Mouse (Mus musculus): ENCODE data around the gene Josd2. TPM values are rescaled to one million over a fixed set of nuclear protein-coding genes. Genes with fewer than 3 reads are reported as not detected.
A peak's percentile ranks its signal among the peaks of the same experiment; 100 is the strongest.

The Josd2 gene
- polyA plus RNA-seq (2012; fragmentation: generic; extraction: Trizol): 233 TPM

DNA sequence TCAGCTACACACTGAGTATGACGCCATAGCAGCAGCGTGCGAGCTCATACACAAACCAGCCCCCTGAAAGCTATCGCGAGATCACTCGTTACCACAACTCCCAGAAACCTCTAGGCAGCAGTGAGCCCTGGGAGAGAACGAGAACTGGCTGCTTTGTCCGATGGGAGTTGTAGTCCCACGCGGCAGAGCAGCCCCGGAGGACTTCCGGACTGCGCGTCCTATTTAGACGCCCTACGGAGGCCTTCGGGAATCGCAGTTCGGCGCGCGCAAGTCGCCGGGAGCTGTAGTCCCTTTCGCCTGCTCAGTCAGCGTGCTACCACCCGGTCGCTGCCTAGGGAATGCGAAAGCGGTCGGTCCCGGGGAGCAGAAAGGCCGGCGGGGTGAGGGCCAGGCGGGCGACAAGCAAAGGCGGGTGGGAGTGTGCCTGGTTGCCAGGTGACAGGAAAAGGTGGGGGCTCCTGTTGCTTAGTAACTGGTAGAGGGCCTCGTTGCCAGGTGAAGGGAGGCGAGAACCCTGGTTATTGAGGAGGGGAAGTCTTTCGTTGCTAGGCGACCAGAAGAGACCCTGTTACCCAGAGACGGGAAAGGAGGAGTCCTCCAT, at the start of gene Josd2:
TSS of gene Josd2 (plus strand) at position 170 of the 601 bp plus-strand sequence.
- H3K36me3 ChIP-seq (ENCODE audit: control insufficient read depth, insufficient read depth): no peaks in the 10 kb centered on the region
- H3K4me3 ChIP-seq: peak within 1 kb of the TSS; percentile 75
- H3ac ChIP-seq (ENCODE audit: control insufficient read depth, insufficient read length): peak within 1 kb of the TSS; percentile 1
- H3K79me2 ChIP-seq (ENCODE audit: control insufficient read depth, insufficient read depth): no peaks in the 10 kb centered on the region
- H3K4me2 ChIP-seq (ENCODE audit: low read depth): peak within 1 kb of the TSS; percentile 73
- TF ChIP-seq POLR2A (IDR thresholded peaks at IDR 0.05; ENCODE audit: insufficient read length, low read depth) (peak; percentile 87), MYOG (IDR thresholded peaks at IDR 0.05; ENCODE audit: control insufficient read depth in 1 of 3, insufficient read depth in 1 of 3, insufficient read length in 2 of 3, low read depth in 2 of 3) (no peak), SRF (IDR thresholded peaks at IDR 0.05; ENCODE audit: control insufficient read depth, insufficient read length, low read depth) (no peak), CEBPB (IDR thresholded peaks at IDR 0.05; ENCODE audit: insufficient read depth, poor library complexity, severe bottlenecking) (no peak), E2F4 (IDR thresholded peaks at IDR 0.05; ENCODE audit: insufficient read depth) (no peak), MYOD1 (IDR thresholded peaks at IDR 0.05; ENCODE audit: control insufficient read depth in 1 of 3, insufficient read length in 2 of 3, low read depth in 2 of 3) (peak in 1 of 3 experiments; percentile 11), MAX (IDR thresholded peaks at IDR 0.05; ENCODE audit: low read depth) (no peak), TCF12 (IDR thresholded peaks at IDR 0.05; ENCODE audit: insufficient read depth, poor library complexity, severe bottlenecking) (no peak), TCF3 (IDR thresholded peaks at IDR 0.05; ENCODE audit: insufficient read length, low read depth) (no peak), POLR2AphosphoS2 (IDR thresholded peaks at IDR 0.05; ENCODE audit: insufficient read length, low read depth) (peak; percentile 76), USF1 (IDR thresholded peaks at IDR 0.05; ENCODE audit: low read depth) (no peak), REST (IDR thresholded peaks at IDR 0.05; ENCODE audit: insufficient read depth, insufficient read length) (no peak)
- H3K27me3 ChIP-seq (ENCODE audit: control insufficient read depth, insufficient read depth, insufficient read length): peaks cover 13% of the 10 kb centered on the region

GRCm38 (mm10) chr7:44427666-44428065, 40.1 kb upstream of the Josd2 start:
- Histone ChIP-seq H3K4me2 (ENCODE audit: low read depth) (no peak overlapping the region), H3K4me3 (no peak overlapping the region), H3K79me2 (ENCODE audit: control insufficient read depth, insufficient read depth) (no peaks in the 10 kb centered on the region), H3K36me3 (ENCODE audit: control insufficient read depth, insufficient read depth) (no peaks in the 10 kb centered on the region), H3K27me3 (ENCODE audit: control insufficient read depth, insufficient read depth, insufficient read length) (peaks cover 67% of the 10 kb centered on the region), H3ac (ENCODE audit: control insufficient read depth, insufficient read length) (no peak overlapping the region)
- TF ChIP-seq CEBPB (IDR thresholded peaks at IDR 0.05; ENCODE audit: insufficient read depth, poor library complexity, severe bottlenecking): no peak
- TF ChIP-seq POLR2AphosphoS2 (IDR thresholded peaks at IDR 0.05; ENCODE audit: insufficient read length, low read depth): no peak
- TF ChIP-seq TCF12 (IDR thresholded peaks at IDR 0.05; ENCODE audit: insufficient read depth, poor library complexity, severe bottlenecking): no peak
- TF ChIP-seq MYOD1 (IDR thresholded peaks at IDR 0.05; ENCODE audit: control insufficient read depth in 1 of 3, insufficient read length in 2 of 3, low read depth in 2 of 3): no peak
- no peak for TF ChIP-seq E2F4 (IDR thresholded peaks at IDR 0.05; ENCODE audit: insufficient read depth)
- no peak for TF ChIP-seq MYOG (IDR thresholded peaks at IDR 0.05; ENCODE audit: control insufficient read depth in 1 of 3, insufficient read depth in 1 of 3, insufficient read length in 2 of 3, low read depth in 2 of 3)
- no peak for TF ChIP-seq MAX (IDR thresholded peaks at IDR 0.05; ENCODE audit: low read depth)
- TF ChIP-seq USF1 (IDR thresholded peaks at IDR 0.05; ENCODE audit: low read depth): no peak
- no peak for TF ChIP-seq REST (IDR thresholded peaks at IDR 0.05; ENCODE audit: insufficient read depth, insufficient read length)
- TF ChIP-seq TCF3 (IDR thresholded peaks at IDR 0.05; ENCODE audit: insufficient read length, low read depth): no peak
- TF ChIP-seq POLR2A (IDR thresholded peaks at IDR 0.05; ENCODE audit: insufficient read length, low read depth): no peak
- no peak for TF ChIP-seq SRF (IDR thresholded peaks at IDR 0.05; ENCODE audit: control insufficient read depth, insufficient read length, low read depth)

GRCm38 (mm10) chr7:44428171-44428950, 39.4 kb upstream of the Josd2 start:
- H3K36me3 ChIP-seq (ENCODE audit: control insufficient read depth, insufficient read depth): no peaks in the 10 kb centered on the region
- no peak overlapping the region for H3K4me2 ChIP-seq (ENCODE audit: low read depth)
- no peak overlapping the region for H3ac ChIP-seq (ENCODE audit: control insufficient read depth, insufficient read length)
- H3K79me2 ChIP-seq (ENCODE audit: control insufficient read depth, insufficient read depth): no peaks in the 10 kb centered on the region
- TF ChIP-seq E2F4 (IDR thresholded peaks at IDR 0.05; ENCODE audit: insufficient read depth) (no peak), MYOD1 (IDR thresholded peaks at IDR 0.05; ENCODE audit: control insufficient read depth in 1 of 3, insufficient read length in 2 of 3, low read depth in 2 of 3) (no peak), USF1 (IDR thresholded peaks at IDR 0.05; ENCODE audit: low read depth) (no peak), POLR2A (IDR thresholded peaks at IDR 0.05; ENCODE audit: insufficient read length, low read depth) (no peak), POLR2AphosphoS2 (IDR thresholded peaks at IDR 0.05; ENCODE audit: insufficient read length, low read depth) (no peak), REST (IDR thresholded peaks at IDR 0.05; ENCODE audit: insufficient read depth, insufficient read length) (no peak), TCF3 (IDR thresholded peaks at IDR 0.05; ENCODE audit: insufficient read length, low read depth) (no peak)
- no peak overlapping the region for H3K4me3 ChIP-seq
- peaks cover 67% of the 10 kb centered on the region for H3K27me3 ChIP-seq (ENCODE audit: control insufficient read depth, insufficient read depth, insufficient read length)

GRCm38 (mm10) chr7:44428968-44429521, 38.7 kb upstream of the Josd2 start, which contains the start of gene Lrrc4b:
Lrrc4b (plus strand) TSS chr7:44429018.
- TF ChIP-seq E2F4 (IDR thresholded peaks at IDR 0.05; ENCODE audit: insufficient read depth) (no peak), TCF3 (IDR thresholded peaks at IDR 0.05; ENCODE audit: insufficient read length, low read depth) (no peak), POLR2A (IDR thresholded peaks at IDR 0.05; ENCODE audit: insufficient read length, low read depth) (no peak), CEBPB (IDR thresholded peaks at IDR 0.05; ENCODE audit: insufficient read depth, poor library complexity, severe bottlenecking) (no peak), TCF12 (IDR thresholded peaks at IDR 0.05; ENCODE audit: insufficient read depth, poor library complexity, severe bottlenecking) (no peak), POLR2AphosphoS2 (IDR thresholded peaks at IDR 0.05; ENCODE audit: insufficient read length, low read depth) (no peak), REST (IDR thresholded peaks at IDR 0.05; ENCODE audit: insufficient read depth, insufficient read length) (no peak), MYOD1 (IDR thresholded peaks at IDR 0.05; ENCODE audit: control insufficient read depth in 1 of 3, insufficient read length in 2 of 3, low read depth in 2 of 3) (no peak)
- no peak within 1 kb of the TSS for H3K4me2 ChIP-seq (ENCODE audit: low read depth)
- no peak within 1 kb of the TSS for H3ac ChIP-seq (ENCODE audit: control insufficient read depth, insufficient read length)
- no peaks in the 10 kb centered on the region for H3K36me3 ChIP-seq (ENCODE audit: control insufficient read depth, insufficient read depth)
- H3K4me3 ChIP-seq: no peak within 1 kb of the TSS
- no peaks in the 10 kb centered on the region for H3K79me2 ChIP-seq (ENCODE audit: control insufficient read depth, insufficient read depth)
- peaks cover 62% of the 10 kb centered on the region for H3K27me3 ChIP-seq (ENCODE audit: control insufficient read depth, insufficient read depth, insufficient read length)

Data from myocyte (in vitro differentiated cells).